Mouse (Mus musculus) cerebellum, adult 2 months (tissue): ENCODE data around the gene Fgd2.

Experiments used
- CTCF ChIP-seq: fragments of 200-500 bp; IDR thresholded peaks from 2 replicates; pipeline ENCODE4 v1.5.1; 2011; ENCODE audit warnings: low read depth, mild to moderate bottlenecking, control low read depth, low read length, moderate library complexity, borderline replicate concordance; ENCODE audit not compliant: insufficient read depth
- POLR2A ChIP-seq: fragments of 200-500 bp; IDR thresholded peaks from 2 replicates; pipeline ENCODE4 v1.6.1; 2011; ENCODE audit warnings: low read length, control low read depth, borderline replicate concordance; ENCODE audit not compliant: insufficient read depth

DNA sequence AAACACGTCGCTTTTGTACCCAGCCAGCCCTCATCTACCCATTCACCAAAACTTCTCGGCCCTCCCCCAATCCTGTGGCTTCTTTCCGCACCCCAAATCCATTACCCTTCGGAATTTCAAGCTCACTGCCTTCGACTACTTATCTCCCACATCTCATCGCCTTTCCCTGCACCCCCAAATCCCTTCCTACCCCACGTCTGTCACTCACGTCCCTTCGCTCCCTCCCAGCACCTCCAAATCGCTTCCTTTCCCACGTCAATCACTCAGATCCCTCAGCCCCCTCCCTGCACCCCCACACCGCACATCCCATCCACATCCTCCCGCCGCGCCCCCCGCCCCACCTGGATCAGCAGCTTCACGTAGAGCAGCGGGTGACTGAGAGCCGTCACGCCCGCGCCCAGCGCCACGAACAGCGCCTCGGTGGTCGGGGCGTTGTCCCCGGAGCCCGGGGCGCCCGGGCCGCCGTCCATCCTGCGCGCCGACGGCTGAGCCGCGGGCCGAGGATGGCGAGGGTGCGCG is 13.5 kb upstream of the Fgd2 start:
- no peak for TF ChIP-seq CTCF
- TF ChIP-seq POLR2A: no peak
